Mouse (Mus musculus) Patski (cell line): Measurements from ENCODE around the gene Slc6a18. TPM values are rescaled to one million over a fixed set of nuclear protein-coding genes. Genes with fewer than 3 reads are reported as not detected.
"Not testable (repeated sequence)": the region's sequence is repeated elsewhere in the genome, so short reads cannot be mapped to it uniquely, and the experiment has no call there.

Source experiments
- ATAC-seq: fragments of 100-300 bp; one replicate; pipeline ENCODE4 v1.8.0; 2021
- CTCF ChIA-PET: fragments of 350-600 bp; sonication (Branson Sonifier 250); formaldehyde crosslinking; loops from one replicate; lab custom pipeline; 2022; ENCODE audit warnings: inconsistent platforms; lab: Charles Lee
- POLR2A ChIA-PET: fragments of 350-600 bp; sonication (Branson Sonifier 250); formaldehyde crosslinking; loops from one replicate; lab custom pipeline; 2022; ENCODE audit warnings: antibody characterized with exemption, inconsistent platforms; lab: Charles Lee
- DNase-seq: peaks from one replicate; pipeline ENCODE4 v3.0.0-alpha.2; 2011; ENCODE audit warnings: low read depth, low spot score
- H3K27me3 ChIP-seq: fragments of 371-371 bp; one replicate; pipeline ENCODE4 v1.5.1; 2021
- CTCF ChIP-seq: fragments of 100-300 bp; IDR thresholded peaks from one replicate; pipeline ENCODE4 v1.5.1; 2021
- in situ Hi-C: fragments of 300-500 bp; cut with MboI; formaldehyde crosslinking; loops from 3 replicates; pipeline ENCODE4 v1.11.1; 2018; ENCODE audit warnings: low pct_unique_long_range_greater_than_20kb, mixed read lengths
- polyA plus RNA-seq: library from polyadenylated mRNA; unstranded; gene quantifications from one replicate; pipeline ENCODE4 v1.2.3, GENCODE M21; 2021

Slc6a18 gene
- polyA plus RNA-seq, 1 experiment from 2014 or later: 23.7 TPM

GRCm38 (mm10) chr13:73709491-73709890, 31.7 kb upstream of the Slc6a18 start:
- no peak for DNase-seq
- ChIA-PET POLR2A (interaction anchor here (1.0 to 1.6 kb wide), 2 partner anchors 10 to 15 kb away, joined by 6 to 7 read pairs; no protein-coding TSS in a partner anchor), CTCF (interaction anchor here (1.0 to 6.8 kb wide), 4 partner anchors 9 to 94 kb away, joined by 3 to 54 read pairs (median 10); no protein-coding TSS in a partner anchor)
- in situ Hi-C loops: no loop called here
- peak; percentile 29 for ATAC-seq
- no peak for TF ChIP-seq CTCF
- no peaks in the 10 kb centered on the region for H3K27me3 ChIP-seq

- TF ChIP-seq CTCF: no peak
- DNase-seq (no peak), ATAC-seq (no peak)
- ChIA-PET POLR2A (no interaction called here), CTCF (interaction anchor here (1.0 to 3.5 kb wide), 3 partner anchors 10 to 58 kb away, joined by 3 to 16 read pairs (median 4); no protein-coding TSS in a partner anchor)
- no peaks in the 10 kb centered on the region for H3K27me3 ChIP-seq
- in situ Hi-C loops: no loop called here
Measured at GRCm38 (mm10) chr13:73704694-73705325, 27.0 kb upstream of the Slc6a18 start, which contains the start of gene Slc6a19. TSS of gene Slc6a19 (minus strand) at chr13:73704865.

GRCm38 (mm10) chr13:73703486-73703885, 25.7 kb upstream of the Slc6a18 start:
- H3K27me3 ChIP-seq, in situ Hi-C loops, DNase-seq, ATAC-seq: not testable (repeated sequence)
- ChIA-PET POLR2A (interaction anchor here (1.2 kb wide), 1 partner anchor 10 kb away, joined by 4 read pairs; no protein-coding TSS in a partner anchor), CTCF (interaction anchor here (1.3 to 3.5 kb wide), 3 partner anchors 11 to 57 kb away, joined by 3 to 16 read pairs (median 6); no protein-coding TSS in a partner anchor)

- ChIA-PET CTCF (interaction anchor here (2.1 to 2.6 kb wide), 2 partner anchors 10 to 56 kb away, joined by 6 to 12 read pairs; no protein-coding TSS in a partner anchor), POLR2A (interaction anchor here (0.6 kb wide), 1 partner anchor 120 kb away, joined by 3 read pairs; no protein-coding TSS in a partner anchor)
- no peak for DNase-seq
- in situ Hi-C loops: no loop called here
- no peak for TF ChIP-seq CTCF
- ATAC-seq: no peak
- no peaks in the 10 kb centered on the region for H3K27me3 ChIP-seq
Measured at GRCm38 (mm10) chr13:73702776-73703175, 25.0 kb upstream of the Slc6a18 start.

- in situ Hi-C loops: no loop called here
- ChIA-PET POLR2A (interaction anchor here (0.8 to 2.5 kb wide), 2 partner anchors 9 to 13 kb away, joined by 4 to 6 read pairs; no protein-coding TSS in a partner anchor), CTCF (interaction anchor here (2.6 kb wide), 1 partner anchor 9 kb away, joined by 12 read pairs; no protein-coding TSS in a partner anchor)
- DNase-seq: no peak
- TF ChIP-seq CTCF: no peak
- no peak for ATAC-seq
- no peaks in the 10 kb centered on the region for H3K27me3 ChIP-seq
Measured at GRCm38 (mm10) chr13:73701161-73701883, 23.5 kb upstream of the Slc6a18 start.

GRCm38 (mm10) chr13:73700554-73700953, 22.7 kb upstream of the Slc6a18 start:
- no peak for TF ChIP-seq CTCF
- CTCF ChIA-PET: interaction anchor here (1.7 to 2.6 kb wide), 2 partner anchors 8 to 54 kb away, joined by 5 to 12 read pairs; no protein-coding TSS in a partner anchor
- ATAC-seq: no peak
- POLR2A ChIA-PET: interaction anchor here (0.8 to 2.5 kb wide), 2 partner anchors 9 to 14 kb away, joined by 4 to 6 read pairs; no protein-coding TSS in a partner anchor
- DNase-seq: no peak
- in situ Hi-C loops: no loop called here
- no peaks in the 10 kb centered on the region for H3K27me3 ChIP-seq

- DNase-seq (no peak), ATAC-seq (no peak)
- no peaks in the 10 kb centered on the region for H3K27me3 ChIP-seq
- ChIA-PET CTCF (interaction anchor here (1.3 to 1.7 kb wide), 2 partner anchors 52 to 53 kb away, joined by 3 to 5 read pairs; no protein-coding TSS in a partner anchor), POLR2A (interaction anchor here (0.6 to 2.5 kb wide), 2 partner anchors 10 to 616 kb away, joined by 5 to 6 read pairs; no protein-coding TSS in a partner anchor)
- in situ Hi-C loops: no loop called here
- TF ChIP-seq CTCF: no peak
Measured at GRCm38 (mm10) chr13:73699714-73700113, 21.9 kb upstream of the Slc6a18 start.

GRCm38 (mm10) chr13:73696529-73696928, 18.7 kb upstream of the Slc6a18 start:
- H3K27me3 ChIP-seq: no peaks in the 10 kb centered on the region
- ChIA-PET CTCF (interaction anchor here (1.2 to 6.5 kb wide), 3 partner anchors 16 to 51 kb away, joined by 3 to 196 read pairs (median 13); no protein-coding TSS in a partner anchor), POLR2A (no interaction called here)
- no peak for TF ChIP-seq CTCF
- no peak for ATAC-seq
- DNase-seq: no peak
- in situ Hi-C loops: no loop called here

- CTCF ChIA-PET: interaction anchor here (1.1 to 6.5 kb wide), 3 partner anchors 19 to 80 kb away, joined by 4 to 196 read pairs (median 13); no protein-coding TSS in a partner anchor
- no peaks in the 10 kb centered on the region for H3K27me3 ChIP-seq
- TF ChIP-seq CTCF: no peak
- POLR2A ChIA-PET: no interaction called here
- in situ Hi-C loops: loop anchor here (5.0 kb wide), 3 partner anchors 48 to 268 kb away; no protein-coding TSS in a partner anchor
- no peak for ATAC-seq
- no peak for DNase-seq
Measured at GRCm38 (mm10) chr13:73694972-73695371, 17.1 kb upstream of the Slc6a18 start.
